Mouse (Mus musculus) heart, embryonic 12.5 days (tissue): ENCODE measurements around the gene Duoxa1. TPM values are rescaled to one million over a fixed set of nuclear protein-coding genes. Genes with fewer than 3 reads are reported as not detected.

ENCODE experiments used
- ATAC-seq: fragments of 200-750 bp; cut with Nextera tagmentation; 2 replicates; pipeline ENCODE4 v1.8.0; 2017; ENCODE audit warnings: moderate TSS enrichment, moderate library complexity; ENCODE audit not compliant: insufficient number of reproducible peaks, low FRiP score
- H3K27ac ChIP-seq: fragments of 300-500 bp; sonication (generic); 2 replicates; pipeline ENCODE4 v1.5.1; 2016; ENCODE audit warnings: mild to moderate bottlenecking, moderate library complexity; ENCODE audit not compliant: poor library complexity, severe bottlenecking
- H3K27me3 ChIP-seq: fragments of 300-500 bp; sonication (generic); replicated peaks from 2 replicates; pipeline ENCODE4 v1.6.1; 2016; ENCODE audit warnings: mild to moderate bottlenecking, moderate library complexity
- H3K36me3 ChIP-seq: fragments of 300-500 bp; sonication (generic); 2 replicates; pipeline ENCODE4 v1.6.1; 2016; ENCODE audit warnings: mild to moderate bottlenecking, moderate library complexity
- H3K4me1 ChIP-seq: fragments of 300-500 bp; sonication (generic); replicated peaks from 2 replicates; pipeline ENCODE4 v1.6.1; 2016; ENCODE audit warnings: mild to moderate bottlenecking
- H3K4me2 ChIP-seq: fragments of 300-500 bp; sonication (generic); 2 replicates; pipeline ENCODE4 v1.6.1; 2016; ENCODE audit warnings: mild to moderate bottlenecking, moderate library complexity
- H3K4me3 ChIP-seq: fragments of 300-500 bp; sonication (generic); 2 replicates; pipeline ENCODE4 v1.5.1; 2016; ENCODE audit warnings: mild to moderate bottlenecking
- H3K9ac ChIP-seq: fragments of 300-500 bp; sonication (generic); 2 replicates; pipeline ENCODE4 v1.6.1; 2016; ENCODE audit warnings: mild to moderate bottlenecking, moderate library complexity
- H3K9me3 ChIP-seq: fragments of 300-500 bp; sonication (generic); replicated peaks from 2 replicates; pipeline ENCODE4 v1.6.1; 2016; ENCODE audit warnings: mild to moderate bottlenecking, moderate library complexity
- WGBS: fragments of 180-500 bp; shearing (Covaris S2); methylation state at CpG from one replicate; pipeline ENCODE4 v1.1.7; 2016; 5-methylcytosine and 5-hydroxymethylcytosine counted together
- polyA plus RNA-seq: library from polyadenylated mRNA; unstranded; fragments of >200 nt; fragmentation: Nextera tagmentation; extraction: Ambion mirVana; gene quantifications from 2 replicates; pipeline ENCODE4 v1.2.1, GENCODE M21; 2016

The Duoxa1 gene
- polyA plus RNA-seq, 1 experiment from 2014 or later, result not detected

GRCm38 (mm10) chr2:122327986-122328385 lies 14.5 kb upstream of the Duoxa1 start:
- no peaks in the 10 kb centered on the region for H3K9me3 ChIP-seq
- H3K4me3 ChIP-seq, result no peak overlapping the region
- 47% methylated on average over 3 of the region's 3 CpGs for WGBS
- no peaks in the 10 kb centered on the region for H3K36me3 ChIP-seq
- no peak for ATAC-seq
- no peaks in the 10 kb centered on the region for H3K4me1 ChIP-seq
- H3K27me3 ChIP-seq, result no peaks in the 10 kb centered on the region
- H3K9ac ChIP-seq, result no peak overlapping the region
- H3K27ac ChIP-seq, result no peak overlapping the region
- H3K4me2 ChIP-seq, result no peak overlapping the region

- Histone ChIP-seq H3K4me2 (no peak overlapping the region), H3K4me1 (no peaks in the 10 kb centered on the region)
- 51% methylated on average over 2 of the region's 2 CpGs for WGBS
Observed at GRCm38 (mm10) chr2:122325361-122325760, 11.8 kb upstream of the Duoxa1 start.

GRCm38 (mm10) chr2:122324586-122324985 lies 11.1 kb upstream of the Duoxa1 start:
- 76% methylated on average over 3 of the region's 3 CpGs for WGBS

More at GRCm38 (mm10) chr2:122325361-122325760, 11.8 kb upstream of the Duoxa1 start:
- Histone ChIP-seq H3K27me3 (no peaks in the 10 kb centered on the region), H3K9me3 (no peaks in the 10 kb centered on the region), H3K4me3 (no peak overlapping the region), H3K27ac (no peak overlapping the region), H3K36me3 (no peaks in the 10 kb centered on the region), H3K9ac (no peak overlapping the region)
- no peak for ATAC-seq

DNA sequence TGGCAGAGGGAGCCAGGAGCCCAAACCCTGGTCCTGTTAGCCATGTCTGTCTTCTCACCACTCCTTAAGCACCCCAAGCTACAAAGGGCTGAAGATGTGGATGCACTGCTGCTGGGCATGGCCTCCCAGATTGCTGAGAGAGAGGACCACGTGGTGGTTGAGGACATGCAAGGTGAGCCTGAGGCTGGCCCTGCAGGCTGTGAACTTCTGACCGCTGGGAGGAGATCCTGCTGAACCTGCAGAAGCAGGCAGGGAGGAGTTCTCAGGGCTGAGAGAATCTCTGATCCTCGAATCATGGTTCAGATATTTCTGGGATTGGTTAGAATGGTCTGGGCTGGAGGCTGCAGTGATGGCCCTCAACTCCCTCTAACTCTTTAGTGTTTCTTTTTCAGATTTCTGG lies 10.4 kb upstream of the Duoxa1 start:
- Histone ChIP-seq H3K4me1 (no peaks in the 10 kb centered on the region), H3K4me3 (no peak overlapping the region), H3K36me3 (no peaks in the 10 kb centered on the region), H3K9ac (no peak overlapping the region), H3K27ac (no peak overlapping the region), H3K27me3 (peaks cover 5% of the 10 kb centered on the region), H3K9me3 (no peaks in the 10 kb centered on the region), H3K4me2 (no peak overlapping the region)
- 48% methylated on average over 3 of the region's 3 CpGs for WGBS
- ATAC-seq, result no peak

More at GRCm38 (mm10) chr2:122324586-122324985, 11.1 kb upstream of the Duoxa1 start:
- Histone ChIP-seq H3K27ac (no peak overlapping the region), H3K4me2 (no peak overlapping the region), H3K9me3 (no peaks in the 10 kb centered on the region), H3K9ac (no peak overlapping the region), H3K27me3 (0 out of 2 replicates have a peak, but pooled peaks cover 3% of the 10 kb centered on the region), H3K4me3 (no peak overlapping the region), H3K4me1 (no peaks in the 10 kb centered on the region), H3K36me3 (no peaks in the 10 kb centered on the region)
- no peak for ATAC-seq

GRCm38 (mm10) chr2:122317384-122317783 lies 3.9 kb upstream of the Duoxa1 start:
- no peak overlapping the region for H3K4me3 ChIP-seq
- H3K27ac ChIP-seq, result no peak overlapping the region
- 60% methylated on average over 4 of the region's 4 CpGs for WGBS
- no peak for ATAC-seq
- H3K9me3 ChIP-seq, result no peaks in the 10 kb centered on the region
- no peak overlapping the region for H3K9ac ChIP-seq
- H3K27me3 ChIP-seq, result peaks cover 67% of the 10 kb centered on the region
- no peaks in the 10 kb centered on the region for H3K36me3 ChIP-seq
- no peak overlapping the region for H3K4me2 ChIP-seq
- H3K4me1 ChIP-seq, result peaks cover 11% of the 10 kb centered on the region

GRCm38 (mm10) chr2:122315372-122315771 lies 1.8 kb upstream of the Duoxa1 start, which contains the start of gene Duox1:
Gene Duox1 (plus strand): TSS chr2:122315672.
- H3K36me3 ChIP-seq, result no peaks in the 10 kb centered on the region
- H3K27ac ChIP-seq, result no peak within 1 kb of the TSS
- H3K9ac ChIP-seq, result no peak within 1 kb of the TSS
- no peak within 1 kb of the TSS for H3K4me2 ChIP-seq
- ATAC-seq, result no peak
- H3K27me3 ChIP-seq, result peaks cover 86% of the 10 kb centered on the region
- H3K9me3 ChIP-seq, result no peaks in the 10 kb centered on the region
- no peak within 1 kb of the TSS for H3K4me3 ChIP-seq
- WGBS, result 79% methylated on average over 7 of the region's 7 CpGs
- peaks cover 11% of the 10 kb centered on the region for H3K4me1 ChIP-seq

- Histone ChIP-seq H3K4me1 (peaks cover 11% of the 10 kb centered on the region), H3K9ac (no peak overlapping the region), H3K27ac (no peak overlapping the region), H3K9me3 (no peaks in the 10 kb centered on the region), H3K4me3 (peak overlapping the region; percentile 37), H3K27me3 (peaks cover 92% of the 10 kb centered on the region), H3K4me2 (peak overlapping the region; percentile 68), H3K36me3 (no peaks in the 10 kb centered on the region)
- peak; percentile 25; the same call in 1 of the 2 replicates for ATAC-seq
- WGBS, result 4% methylated on average over 27 of the region's 27 CpGs
Observed at GRCm38 (mm10) chr2:122312722-122313417, 660 bp downstream of the Duoxa1 start.

DNA sequence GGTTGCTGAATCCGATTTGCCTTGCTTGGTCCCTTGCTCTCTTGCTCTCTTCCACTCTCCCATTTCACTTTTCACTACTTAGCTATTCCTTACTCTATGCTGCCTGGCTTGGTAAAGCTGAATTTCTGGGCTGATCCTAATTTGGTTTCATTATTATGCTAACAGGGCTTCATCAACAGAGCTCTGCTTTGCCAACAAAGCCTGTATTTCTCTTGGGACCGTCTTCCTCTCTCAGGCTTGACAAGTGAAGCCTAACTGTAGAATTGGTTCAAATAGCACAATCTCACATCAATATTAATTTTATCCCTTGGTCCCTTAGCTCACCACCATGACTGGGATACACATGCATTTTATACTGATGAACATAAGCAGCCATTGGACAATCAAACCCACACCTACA lies 2.0 kb downstream of the Duoxa1 start:
- Histone ChIP-seq H3K9me3 (no peaks in the 10 kb centered on the region), H3K4me2 (no peak overlapping the region), H3K9ac (no peak overlapping the region), H3K4me3 (no peak overlapping the region), H3K4me1 (peaks cover 11% of the 10 kb centered on the region), H3K36me3 (no peaks in the 10 kb centered on the region), H3K27me3 (peaks cover 91% of the 10 kb centered on the region), H3K27ac (no peak overlapping the region)
- WGBS, result 55% methylated on average over 2 of the region's 2 CpGs
- ATAC-seq, result no peak

- no peak for ATAC-seq
- Histone ChIP-seq H3K36me3 (no peaks in the 10 kb centered on the region), H3K4me1 (peaks cover 11% of the 10 kb centered on the region), H3K9ac (no peak overlapping the region), H3K4me3 (no peak overlapping the region), H3K27ac (no peak overlapping the region), H3K9me3 (no peaks in the 10 kb centered on the region), H3K4me2 (no peak overlapping the region), H3K27me3 (peaks cover 94% of the 10 kb centered on the region)
- WGBS, result 40% methylated on average over 3 of the region's 3 CpGs
Observed at GRCm38 (mm10) chr2:122309647-122310046, 3.9 kb downstream of the Duoxa1 start.

DNA sequence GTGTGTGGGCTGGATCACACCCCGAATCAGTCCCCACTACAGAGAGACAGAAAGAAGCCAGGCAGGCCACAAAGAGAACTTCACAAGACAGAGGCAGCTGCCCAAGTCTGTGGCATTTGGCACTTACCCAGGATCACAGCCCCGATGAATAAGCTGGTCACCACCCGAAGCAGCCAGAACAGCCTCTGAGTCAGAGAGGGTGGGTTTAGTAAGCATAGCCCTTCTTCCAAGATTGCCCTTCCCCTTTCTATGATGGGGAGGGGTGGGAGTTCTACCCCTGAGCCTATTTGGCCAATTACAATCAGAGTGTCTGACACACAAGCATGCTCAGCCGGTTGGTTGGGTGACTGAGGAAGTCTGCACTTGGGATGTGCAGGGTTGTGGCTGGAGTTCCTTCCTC lies 7.3 kb downstream of the Duoxa1 start:
- no peaks in the 10 kb centered on the region for H3K36me3 ChIP-seq
- H3K27me3 ChIP-seq, result peaks cover 95% of the 10 kb centered on the region
- 0 out of 2 replicates have a peak, but pooled peaks have one; percentile 9 for ATAC-seq
- H3K4me2 ChIP-seq, result no peak overlapping the region
- peaks cover 9% of the 10 kb centered on the region for H3K4me1 ChIP-seq
- H3K27ac ChIP-seq, result no peak overlapping the region
- 40% methylated on average over 4 of the region's 4 CpGs for WGBS
- no peak overlapping the region for H3K9ac ChIP-seq
- no peak overlapping the region for H3K4me3 ChIP-seq
- no peaks in the 10 kb centered on the region for H3K9me3 ChIP-seq

DNA sequence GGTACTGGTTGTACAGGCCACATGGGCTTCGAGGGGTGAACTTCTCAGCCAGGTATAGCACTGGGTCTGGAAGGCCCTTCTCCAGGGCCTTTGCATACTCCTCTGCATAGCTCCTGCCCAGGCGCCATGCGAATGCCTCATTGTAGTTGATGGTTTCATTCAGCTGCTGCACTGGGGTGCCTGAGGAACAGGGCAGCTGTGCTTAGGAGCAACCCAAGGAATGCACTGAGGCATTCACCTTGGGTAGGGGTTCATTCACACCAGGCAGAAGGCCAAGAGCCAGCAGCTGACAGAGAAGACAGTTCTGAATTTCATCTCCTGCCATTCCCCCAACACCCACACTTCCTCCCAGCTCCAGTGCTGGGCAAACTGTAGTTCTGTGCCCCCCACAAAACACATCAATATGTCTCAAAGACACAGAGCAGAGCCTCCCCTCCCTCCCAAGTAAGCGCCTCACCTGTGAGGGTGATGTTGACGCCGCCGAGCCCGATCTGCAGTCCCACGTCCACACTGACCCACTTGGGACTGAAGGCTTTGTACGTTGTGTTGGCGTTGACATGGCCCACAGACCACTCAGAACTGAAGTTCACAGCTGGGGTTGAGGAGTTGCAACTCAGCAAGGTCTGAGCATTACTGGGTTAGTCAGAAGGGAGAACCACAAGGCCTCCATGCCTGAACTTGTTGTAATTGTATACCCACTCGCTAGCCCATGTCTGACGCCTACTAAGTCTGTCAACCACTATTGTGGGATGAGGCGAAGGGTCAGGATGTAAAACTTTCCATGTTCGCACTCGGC lies 8.2 kb downstream of the Duoxa1 start:
- H3K27me3 ChIP-seq, result peaks cover 95% of the 10 kb centered on the region
- no peak overlapping the region for H3K27ac ChIP-seq
- peaks cover 13% of the 10 kb centered on the region for H3K4me1 ChIP-seq
- H3K9me3 ChIP-seq, result no peaks in the 10 kb centered on the region
- H3K4me2 ChIP-seq, result no peak overlapping the region
- H3K4me3 ChIP-seq, result no peak overlapping the region
- no peak for ATAC-seq
- 74% methylated on average over 16 of the region's 16 CpGs for WGBS
- H3K36me3 ChIP-seq, result no peaks in the 10 kb centered on the region
- no peak overlapping the region for H3K9ac ChIP-seq
